Mouse (Mus musculus) embryonic facial prominence, embryonic 12.5 days (tissue): ENCODE measurements around the gene Deaf1. TPM values are rescaled to one million over a fixed set of nuclear protein-coding genes. Genes with fewer than 3 reads are reported as not detected.
A peak's percentile ranks its signal among the peaks of the same experiment; 100 is the strongest.

ENCODE experiments used
- ATAC-seq: fragments of 200-750 bp; cut with Nextera tagmentation; 2 replicates; pipeline ENCODE4 v1.8.0; 2017; ENCODE audit not compliant: insufficient number of reproducible peaks, insufficient read depth, low FRiP score, low TSS enrichment
- H3K27ac ChIP-seq: fragments of 300-500 bp; sonication (generic); 2 replicates; pipeline ENCODE4 v1.5.1; 2016; ENCODE audit warnings: mild to moderate bottlenecking
- H3K27me3 ChIP-seq: fragments of 300-500 bp; sonication (generic); 2 replicates; pipeline ENCODE4 v1.6.1; 2016; ENCODE audit warnings: mild to moderate bottlenecking, moderate library complexity
- H3K36me3 ChIP-seq: fragments of 300-500 bp; sonication (generic); 2 replicates; pipeline ENCODE4 v1.6.1; 2016; ENCODE audit warnings: mild to moderate bottlenecking
- H3K4me1 ChIP-seq: fragments of 300-500 bp; sonication (generic); 2 replicates; pipeline ENCODE4 v1.6.1; 2016
- H3K4me2 ChIP-seq: fragments of 300-500 bp; sonication (generic); replicated peaks from 2 replicates; pipeline ENCODE4 v1.6.1; 2016; ENCODE audit warnings: mild to moderate bottlenecking, moderate library complexity
- H3K4me3 ChIP-seq: fragments of 300-500 bp; sonication (generic); 2 replicates; pipeline ENCODE4 v1.5.1; 2016; ENCODE audit warnings: mild to moderate bottlenecking
- H3K9ac ChIP-seq: fragments of 300-500 bp; sonication (generic); 2 replicates; pipeline ENCODE4 v1.6.1; 2016; ENCODE audit warnings: mild to moderate bottlenecking, moderate library complexity
- H3K9me3 ChIP-seq: fragments of 300-500 bp; sonication (generic); 2 replicates; pipeline ENCODE4 v1.6.1; 2016; ENCODE audit warnings: mild to moderate bottlenecking, moderate library complexity
- WGBS: fragments of 180-500 bp; shearing (Covaris S2); methylation state at CpG from one replicate; pipeline ENCODE4 v1.1.7; 2016; 5-methylcytosine and 5-hydroxymethylcytosine counted together
- polyA plus RNA-seq: library from polyadenylated mRNA; unstranded; fragments of >200 nt; fragmentation: Nextera tagmentation; extraction: Ambion mirVana; gene quantifications from 2 replicates; pipeline ENCODE4 v1.2.1, GENCODE M21; 2016

Gene Deaf1
- 75.4 and 83.4 TPM in 2 replicates for polyA plus RNA-seq

DNA sequence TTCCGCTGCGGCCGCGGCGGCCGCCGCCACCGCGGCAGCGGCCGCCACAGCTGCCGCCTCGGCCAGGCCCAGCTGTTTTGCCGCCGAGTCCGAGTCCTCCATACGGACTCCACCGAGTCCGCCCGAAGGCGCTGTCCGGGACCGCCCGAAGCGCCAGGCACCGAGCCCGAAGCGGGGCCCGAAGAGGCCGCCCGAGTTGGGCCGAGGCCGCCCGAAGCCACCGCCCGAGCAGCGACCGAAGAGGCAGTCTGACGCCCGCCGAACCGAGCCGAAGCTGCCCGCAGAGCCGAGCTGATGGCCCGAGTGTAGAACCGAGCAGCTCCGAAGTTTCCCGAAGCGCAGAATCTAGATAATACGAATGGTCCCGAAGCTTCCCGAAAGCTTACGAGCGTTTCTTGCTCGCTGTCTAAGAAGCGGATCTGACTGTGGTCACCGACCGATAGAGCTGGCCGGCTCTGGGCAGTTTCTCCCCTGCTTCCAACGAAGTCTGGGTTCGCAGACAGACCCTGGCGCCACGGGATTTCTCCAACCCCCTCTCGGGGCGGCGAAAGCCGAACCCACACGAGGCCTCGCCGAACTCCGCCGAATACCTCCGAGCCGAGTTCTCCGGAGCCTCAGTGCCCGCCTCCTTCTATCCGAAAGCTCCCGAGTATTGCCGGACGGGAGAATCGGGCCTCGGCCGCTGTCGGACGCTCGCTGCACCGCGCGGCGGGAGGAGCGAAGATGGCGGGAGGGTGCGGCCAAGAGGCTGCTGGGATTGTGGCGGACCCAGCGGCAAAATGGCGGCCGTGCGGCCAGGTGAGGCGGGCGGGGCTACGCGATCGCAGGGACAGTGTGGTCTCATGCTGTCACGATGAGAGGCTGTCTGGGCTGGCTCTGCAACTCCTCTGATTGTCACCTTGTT is at the start of gene Deaf1, which contains the start of gene Tmem80:
Deaf1 (minus strand) TSS at position 222 of the 904 bp plus-strand sequence.
Tmem80 (plus strand) TSS at position 271 of the 904 bp plus-strand sequence.
- Histone ChIP-seq H3K9ac (peak within 1 kb of the TSS; percentile 96), H3K4me2 (peak within 1 kb of the TSS; percentile 99), H3K4me3 (peak within 1 kb of the TSS; percentile 66), H3K27ac (peak within 1 kb of the TSS; percentile 99), H3K9me3 (no peaks in the 10 kb centered on the region), H3K27me3 (no peaks in the 10 kb centered on the region), H3K36me3 (peaks cover 23% of the 10 kb centered on the region), H3K4me1 (peaks cover 26% of the 10 kb centered on the region)
- under 1% methylated on average over 105 of the region's 105 CpGs for WGBS
- peak; percentile 95 for ATAC-seq

DNA sequence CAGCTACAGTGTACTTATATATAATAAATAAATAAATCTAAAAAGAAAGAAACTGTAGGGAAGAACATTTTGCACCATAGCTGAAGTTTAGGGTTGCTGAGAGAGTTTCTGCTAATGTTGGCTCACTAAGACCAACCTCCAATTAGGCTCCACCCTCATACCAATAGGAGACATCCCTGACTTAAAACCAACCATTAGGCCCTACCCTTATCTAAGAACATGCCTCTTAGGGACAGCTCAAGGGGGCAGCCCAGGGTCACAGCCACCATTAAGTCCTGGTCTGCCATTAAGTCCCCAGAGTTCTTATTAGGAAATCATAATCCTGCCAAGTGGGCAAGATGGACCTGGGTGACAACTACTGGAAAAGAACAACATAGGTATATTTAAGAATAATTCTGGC is 46.9 kb upstream of the Deaf1 start:
- H3K36me3 ChIP-seq = no peaks in the 10 kb centered on the region
- H3K4me3 ChIP-seq = no peak overlapping the region
- H3K27me3 ChIP-seq = no peaks in the 10 kb centered on the region
- ATAC-seq = no peak
- H3K9ac ChIP-seq = no peak overlapping the region
- H3K27ac ChIP-seq = no peak overlapping the region
- no peaks in the 10 kb centered on the region for H3K9me3 ChIP-seq
- no peak overlapping the region for H3K4me2 ChIP-seq
- H3K4me1 ChIP-seq = no peaks in the 10 kb centered on the region

DNA sequence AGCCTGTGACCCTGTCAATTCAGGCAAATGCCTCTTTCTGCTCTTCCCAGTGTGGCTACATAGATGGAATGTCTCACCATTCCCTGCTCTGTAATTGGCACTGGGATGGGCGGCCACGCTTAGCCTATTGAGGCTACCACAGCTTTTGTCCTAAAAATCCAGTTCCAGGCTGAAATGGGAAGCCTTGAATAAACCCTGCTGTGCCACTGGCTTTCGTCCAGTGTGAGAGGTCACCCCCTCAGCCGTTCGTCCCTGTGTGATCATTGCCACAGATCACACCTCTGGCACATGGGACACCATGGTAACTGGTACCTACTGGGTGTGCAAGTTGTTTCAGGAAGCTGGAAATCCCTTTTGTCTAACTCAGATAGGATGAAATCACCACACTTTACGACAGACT is 46.1 kb upstream of the Deaf1 start:
- 75% methylated on average over 6 of the region's 6 CpGs for WGBS
- no peaks in the 10 kb centered on the region for H3K9me3 ChIP-seq
- H3K36me3 ChIP-seq = no peaks in the 10 kb centered on the region
- H3K27me3 ChIP-seq = no peaks in the 10 kb centered on the region
- no peak overlapping the region for H3K27ac ChIP-seq
- H3K4me3 ChIP-seq = no peak overlapping the region
- ATAC-seq = no peak
- H3K4me1 ChIP-seq = no peaks in the 10 kb centered on the region
- H3K9ac ChIP-seq = no peak overlapping the region
- no peak overlapping the region for H3K4me2 ChIP-seq

DNA sequence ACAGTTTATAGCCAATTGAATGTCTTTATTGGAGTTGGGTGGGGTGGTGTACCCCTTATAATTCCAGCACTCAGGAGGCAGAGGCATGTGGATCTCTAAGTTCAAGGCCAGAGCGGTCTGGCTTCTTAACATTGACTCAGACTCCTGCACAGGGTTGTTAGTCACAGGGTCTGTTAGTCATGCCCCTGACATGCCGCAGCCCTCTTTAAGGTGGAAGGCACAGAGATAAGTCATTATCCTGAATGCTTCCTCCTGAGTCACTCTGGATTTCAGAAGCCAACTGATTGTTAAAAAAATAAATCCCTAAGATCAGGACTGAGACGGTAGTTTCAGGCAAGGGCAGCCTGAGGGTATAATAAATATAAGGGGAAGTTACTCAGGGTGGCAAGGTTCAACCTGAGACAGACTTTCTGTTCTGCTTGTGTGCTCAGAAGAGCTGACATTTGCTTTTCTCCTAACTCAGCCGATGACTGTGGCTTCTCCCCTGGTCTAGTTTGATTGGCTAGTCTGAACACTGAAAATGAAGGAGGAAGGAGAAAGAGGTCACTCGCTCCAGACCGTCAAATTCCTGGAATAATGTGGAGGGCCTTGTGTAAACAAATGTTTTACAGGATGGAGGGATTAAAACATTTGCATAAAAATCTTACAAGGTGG is 44.6 kb upstream of the Deaf1 start:
- Histone ChIP-seq H3K27me3 (no peaks in the 10 kb centered on the region), H3K36me3 (no peaks in the 10 kb centered on the region), H3K4me1 (no peaks in the 10 kb centered on the region), H3K27ac (no peak overlapping the region), H3K4me3 (no peak overlapping the region), H3K4me2 (no peak overlapping the region), H3K9me3 (no peaks in the 10 kb centered on the region), H3K9ac (no peak overlapping the region)
- WGBS = 51% methylated on average over 6 of the region's 6 CpGs
- ATAC-seq = no peak

DNA sequence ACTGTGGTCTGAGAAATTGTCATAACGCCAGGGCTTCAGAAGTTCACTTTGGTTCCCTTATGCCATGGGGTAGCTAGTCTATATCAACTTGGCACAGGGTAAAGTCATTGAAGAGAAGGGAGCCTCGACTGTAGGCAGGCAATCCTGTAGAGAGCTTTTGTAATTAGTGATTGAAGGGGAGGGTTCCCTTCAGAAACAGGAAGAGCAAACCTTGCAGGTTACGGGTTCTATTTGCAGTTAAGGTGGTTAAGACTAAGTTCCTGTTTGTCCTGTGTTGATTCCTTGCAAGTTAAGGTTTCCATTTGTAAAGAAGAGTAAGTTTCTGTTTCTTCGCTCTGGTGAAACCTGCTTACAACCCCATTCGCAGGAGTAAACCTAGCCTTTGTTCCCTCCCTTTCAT is 42.4 kb upstream of the Deaf1 start:
- H3K4me1 ChIP-seq = no peaks in the 10 kb centered on the region
- H3K9me3 ChIP-seq = no peaks in the 10 kb centered on the region
- ATAC-seq = no peak
- H3K9ac ChIP-seq = no peak overlapping the region
- WGBS = 72% methylated on average over 5 of the region's 5 CpGs
- no peak overlapping the region for H3K4me2 ChIP-seq
- no peaks in the 10 kb centered on the region for H3K36me3 ChIP-seq
- H3K4me3 ChIP-seq = no peak overlapping the region
- H3K27me3 ChIP-seq = no peaks in the 10 kb centered on the region
- no peak overlapping the region for H3K27ac ChIP-seq

DNA sequence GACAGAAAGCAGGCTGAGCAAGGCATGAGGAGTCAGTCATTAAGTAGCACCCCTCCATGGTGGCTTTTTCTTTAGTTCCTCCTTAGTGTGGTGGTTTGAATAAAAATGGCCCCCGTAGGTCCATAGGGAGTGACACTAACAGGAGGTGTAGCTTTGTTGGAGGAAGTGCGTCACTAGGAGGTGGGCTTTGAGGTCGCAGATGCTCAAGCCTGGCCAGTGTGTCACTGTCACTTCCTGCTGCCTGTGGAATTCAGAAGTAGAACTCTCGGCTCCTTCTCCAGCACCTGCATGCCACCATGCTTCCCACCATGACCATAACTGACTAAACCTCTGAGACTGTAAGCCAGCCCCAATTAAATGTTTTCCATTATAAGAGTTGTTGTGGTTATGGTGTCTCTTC is 39.9 kb upstream of the Deaf1 start:
- Histone ChIP-seq H3K4me3 (no peak overlapping the region), H3K9me3 (no peaks in the 10 kb centered on the region), H3K27ac (no peak overlapping the region), H3K27me3 (peaks cover 3% of the 10 kb centered on the region), H3K4me1 (no peaks in the 10 kb centered on the region), H3K4me2 (no peak overlapping the region), H3K36me3 (no peaks in the 10 kb centered on the region), H3K9ac (no peak overlapping the region)
- WGBS = 86% methylated on average over 4 of the region's 4 CpGs
- ATAC-seq = no peak

DNA sequence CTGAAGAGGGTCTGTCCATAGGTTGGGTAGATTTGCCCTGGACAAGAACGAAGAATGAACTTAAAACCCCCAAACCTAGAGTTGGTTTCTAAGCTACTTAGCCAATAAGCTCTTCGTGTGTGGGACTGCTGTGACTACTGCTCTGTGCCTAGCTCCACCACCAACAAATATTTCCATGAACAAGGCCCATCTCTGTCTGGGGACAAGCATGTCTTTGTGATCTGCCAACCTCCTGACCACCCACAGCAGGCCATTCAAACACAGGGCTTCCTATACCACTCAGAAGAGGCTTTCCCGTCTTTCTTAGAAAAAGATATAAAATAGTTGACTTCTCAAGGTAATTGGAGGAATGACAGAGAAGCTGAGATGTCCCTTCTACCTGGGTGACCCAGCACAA is 37.6 kb upstream of the Deaf1 start:
- no peaks in the 10 kb centered on the region for H3K36me3 ChIP-seq
- H3K27ac ChIP-seq = no peak overlapping the region
- peaks cover 24% of the 10 kb centered on the region for H3K27me3 ChIP-seq
- H3K4me3 ChIP-seq = no peak overlapping the region
- no peak overlapping the region for H3K9ac ChIP-seq
- H3K4me1 ChIP-seq = no peaks in the 10 kb centered on the region
- 42% methylated on average over 3 of the region's 3 CpGs for WGBS
- no peak for ATAC-seq
- no peaks in the 10 kb centered on the region for H3K9me3 ChIP-seq
- no peak overlapping the region for H3K4me2 ChIP-seq

DNA sequence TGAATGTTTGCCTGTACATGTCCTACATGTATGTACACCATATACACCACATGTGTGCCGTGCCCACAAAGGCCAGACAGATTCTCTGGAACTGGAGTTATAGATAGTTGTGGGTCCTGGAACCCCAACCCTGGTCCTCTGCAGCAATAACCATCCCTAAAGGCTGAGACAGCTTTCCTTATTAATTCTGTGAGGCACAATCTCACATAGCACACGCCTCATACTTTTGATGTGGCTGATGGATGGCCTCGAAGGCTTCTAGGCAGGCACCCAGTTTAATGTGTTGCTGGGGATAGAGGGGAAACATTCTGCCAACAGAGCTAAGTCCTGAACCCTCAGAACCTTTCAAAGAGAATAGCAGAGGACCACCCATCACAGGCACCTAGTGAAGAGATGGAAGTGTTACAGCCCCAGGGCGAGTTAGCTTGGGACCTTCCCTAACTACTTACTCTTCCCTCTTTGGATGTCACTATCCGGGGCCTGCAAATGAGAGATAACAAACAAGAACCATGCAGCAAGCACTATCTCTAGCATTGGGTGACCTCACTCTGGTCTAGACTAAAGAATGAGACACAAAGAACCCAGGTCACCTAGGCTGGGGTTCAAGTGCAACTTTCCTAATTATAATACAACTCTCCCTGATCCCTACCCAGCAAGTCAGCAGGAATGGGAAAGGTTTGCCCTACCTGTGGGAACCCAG is 37.0 kb upstream of the Deaf1 start:
- Histone ChIP-seq H3K9ac (no peak overlapping the region), H3K4me2 (no peak overlapping the region), H3K27ac (no peak overlapping the region), H3K4me3 (no peak overlapping the region), H3K27me3 (peaks cover 24% of the 10 kb centered on the region), H3K4me1 (no peaks in the 10 kb centered on the region), H3K9me3 (no peaks in the 10 kb centered on the region), H3K36me3 (no peaks in the 10 kb centered on the region)
- ATAC-seq = no peak
- 78% methylated on average over 5 of the region's 5 CpGs for WGBS

DNA sequence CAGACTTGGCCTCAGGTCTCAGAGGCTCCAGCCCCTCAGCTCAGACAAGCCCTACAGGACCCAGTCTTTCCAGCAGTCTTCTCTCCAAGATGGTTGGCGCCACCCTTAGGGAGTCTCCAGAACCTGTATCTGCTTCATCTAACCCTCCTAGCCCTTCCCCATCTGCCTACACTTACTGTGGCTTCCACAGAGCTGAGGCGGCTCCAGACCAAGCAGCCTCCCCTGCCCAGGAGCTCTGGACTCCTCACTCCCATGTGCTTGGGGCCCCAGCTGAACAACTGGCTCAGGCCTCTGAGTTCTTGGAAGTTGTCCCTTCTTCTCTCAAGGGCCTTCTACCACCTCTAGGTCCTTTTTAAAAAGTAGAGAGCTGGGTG is 36.2 kb upstream of the Deaf1 start:
- 62% methylated on average over 2 of the region's 2 CpGs for WGBS
- Histone ChIP-seq H3K4me1 (no peaks in the 10 kb centered on the region), H3K27me3 (peaks cover 24% of the 10 kb centered on the region), H3K36me3 (no peaks in the 10 kb centered on the region), H3K4me3 (no peak overlapping the region), H3K9me3 (no peaks in the 10 kb centered on the region), H3K27ac (no peak overlapping the region), H3K4me2 (no peak overlapping the region), H3K9ac (no peak overlapping the region)
- no peak for ATAC-seq

DNA sequence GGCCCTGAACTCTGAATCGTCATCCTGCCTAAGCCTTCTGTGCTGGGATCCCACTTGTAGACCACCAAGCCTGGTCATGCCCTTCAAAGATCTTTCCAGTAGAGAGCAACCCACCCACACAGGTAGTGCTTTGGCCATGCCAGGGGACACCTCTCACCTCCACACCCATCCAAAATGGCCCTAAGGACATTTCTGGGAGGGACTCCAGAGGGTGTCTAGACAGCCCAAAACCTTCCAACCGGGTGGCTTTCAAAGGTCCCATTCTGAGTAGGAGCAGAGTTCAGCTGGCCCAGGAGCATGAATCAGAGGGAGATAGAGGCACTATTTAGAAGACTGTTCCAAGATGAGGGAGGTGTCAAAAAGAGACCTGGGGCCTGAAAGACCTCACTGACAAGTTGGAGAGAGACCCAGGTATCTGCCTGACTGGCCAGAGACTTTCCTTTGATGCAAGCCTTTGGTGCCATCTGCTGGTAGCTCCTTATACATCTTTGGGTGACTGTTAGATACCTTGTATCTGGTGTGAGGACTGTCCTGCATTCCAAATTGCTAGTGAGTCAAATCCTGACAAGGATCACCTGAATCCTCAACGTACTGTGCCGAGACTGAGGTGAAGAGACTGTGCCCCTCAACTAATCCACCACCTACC is 35.7 kb upstream of the Deaf1 start:
- ATAC-seq = no peak
- Histone ChIP-seq H3K36me3 (no peaks in the 10 kb centered on the region), H3K9me3 (no peaks in the 10 kb centered on the region), H3K27me3 (peaks cover 24% of the 10 kb centered on the region), H3K9ac (no peak overlapping the region), H3K4me1 (no peaks in the 10 kb centered on the region), H3K4me2 (no peak overlapping the region), H3K4me3 (no peak overlapping the region), H3K27ac (no peak overlapping the region)
- WGBS = 51% methylated on average over 4 of the region's 4 CpGs

DNA sequence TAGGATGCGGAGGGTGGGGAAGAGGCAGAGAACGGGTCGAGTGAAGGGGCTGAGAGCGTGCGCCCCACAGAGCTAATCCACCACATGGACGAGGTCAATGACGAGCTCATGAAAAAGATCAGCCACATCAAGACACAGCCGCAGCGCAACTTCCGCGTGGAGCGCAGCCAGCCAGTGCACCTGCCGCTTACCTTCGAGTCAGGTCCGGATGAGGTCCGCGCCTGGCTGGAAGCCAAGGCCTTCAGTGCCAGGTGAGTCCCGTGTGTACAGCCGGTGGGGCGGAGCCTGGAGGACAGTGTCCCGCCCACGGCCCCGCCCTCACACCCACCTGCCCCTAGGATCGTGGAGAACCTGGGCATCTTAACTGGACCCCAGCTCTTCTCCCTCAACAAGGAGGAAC is 34.0 kb upstream of the Deaf1 start:
- ATAC-seq = no peak
- Histone ChIP-seq H3K27ac (no peak overlapping the region), H3K4me2 (0 out of 2 replicates have a peak overlapping the region, but pooled peaks have one; percentile 7), H3K9ac (no peak overlapping the region), H3K4me1 (no peaks in the 10 kb centered on the region), H3K36me3 (no peaks in the 10 kb centered on the region), H3K4me3 (no peak overlapping the region), H3K27me3 (peaks cover 24% of the 10 kb centered on the region), H3K9me3 (no peaks in the 10 kb centered on the region)
- 13% methylated on average over 24 of the region's 24 CpGs for WGBS
